Mouse (Mus musculus): ENCODE results near the gene Midn.

DNA sequence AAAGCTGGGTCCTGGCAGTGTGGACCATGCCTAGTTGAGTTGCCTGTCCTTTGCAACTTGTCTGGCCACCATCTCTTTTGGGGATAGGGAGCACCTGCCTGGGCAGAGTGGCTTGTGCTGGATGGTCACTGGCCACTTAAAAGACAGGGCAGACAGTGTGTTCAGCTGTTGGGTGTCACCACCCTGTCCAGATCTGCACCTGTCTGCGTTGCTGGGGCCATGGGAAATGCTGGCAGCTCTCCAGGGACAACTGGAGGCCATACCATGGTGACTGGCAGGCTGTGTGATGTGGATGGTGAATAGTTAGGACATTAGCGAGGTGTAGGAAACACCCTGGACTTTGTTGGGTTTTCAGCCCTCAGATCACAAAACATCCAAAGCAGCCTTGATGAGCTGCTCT is 27.9 kb upstream of the Midn start:
- TF ChIP-seq CTCF (IDR thresholded peaks at IDR 0.05; ENCODE audit: low read depth, low read length): no peak
- TF ChIP-seq POLR2A (IDR thresholded peaks at IDR 0.05; ENCODE audit: insufficient read depth, low read length): no peak
- TF ChIP-seq EP300 (IDR thresholded peaks at IDR 0.05; ENCODE audit: insufficient read depth, low read depth, low read length): no peak
